Mouse (Mus musculus) testis, adult 2 months (tissue): ENCODE results near the gene Rhpn2.

Experiments
- CTCF ChIP-seq: fragments of 200-500 bp; IDR thresholded peaks from 2 replicates; pipeline ENCODE4 v1.5.1; 2012; ENCODE audit warnings: low read depth, mild to moderate bottlenecking, inconsistent platforms, low read length, moderate library complexity; ENCODE audit not compliant: control insufficient read depth, insufficient read depth, insufficient replicate concordance
- POLR2A ChIP-seq: fragments of 200-500 bp; IDR thresholded peaks from 2 replicates; pipeline ENCODE4 v1.6.1; 2012; ENCODE audit warnings: low read depth, mild to moderate bottlenecking, inconsistent platforms, low read length, moderate library complexity; ENCODE audit not compliant: control insufficient read depth

DNA sequence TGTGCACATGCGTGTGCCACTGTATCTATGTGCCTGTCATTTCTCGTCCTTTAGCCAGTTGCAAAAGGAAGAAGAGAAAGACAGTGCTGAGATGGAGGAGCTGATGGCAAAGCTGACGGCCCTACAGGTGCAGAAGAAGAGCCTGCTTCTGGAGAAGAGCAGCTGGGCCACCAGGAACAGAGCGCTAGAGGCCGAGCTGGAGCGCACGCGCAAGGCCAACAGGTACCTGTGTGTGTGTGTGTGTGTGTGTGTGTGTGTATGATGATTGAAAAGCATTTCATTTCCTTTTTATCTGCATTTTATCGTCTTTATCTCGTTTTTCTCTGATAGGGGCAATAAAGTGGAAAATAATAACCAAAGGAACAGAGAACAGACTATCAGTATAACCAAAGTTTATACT lies 94.2 kb downstream of the Rhpn2 start:
- TF ChIP-seq POLR2A, result no peak
- no peak for TF ChIP-seq CTCF
